Mouse (Mus musculus) lung, adult 10 weeks (tissue): Measurements from ENCODE around the gene Arrdc2. TPM values are rescaled to one million over a fixed set of nuclear protein-coding genes. Genes with fewer than 3 reads are reported as not detected.

Experiments used
- polyA plus RNA-seq: library from polyadenylated mRNA; stranded (reverse); fragments of 350-450 nt; fragmentation: Illumina TruSeq; extraction: RNeasy Lipid Tissue Mini Kit (QIAGEN cat#74804); gene quantifications from one replicate; pipeline ENCODE4 v1.2.3, GENCODE M21; 2014; ENCODE audit warnings: low read depth, low replicate concordance; ENCODE audit not compliant: insufficient read depth

Arrdc2 gene
- polyA plus RNA-seq, result 10.2 TPM

DNA sequence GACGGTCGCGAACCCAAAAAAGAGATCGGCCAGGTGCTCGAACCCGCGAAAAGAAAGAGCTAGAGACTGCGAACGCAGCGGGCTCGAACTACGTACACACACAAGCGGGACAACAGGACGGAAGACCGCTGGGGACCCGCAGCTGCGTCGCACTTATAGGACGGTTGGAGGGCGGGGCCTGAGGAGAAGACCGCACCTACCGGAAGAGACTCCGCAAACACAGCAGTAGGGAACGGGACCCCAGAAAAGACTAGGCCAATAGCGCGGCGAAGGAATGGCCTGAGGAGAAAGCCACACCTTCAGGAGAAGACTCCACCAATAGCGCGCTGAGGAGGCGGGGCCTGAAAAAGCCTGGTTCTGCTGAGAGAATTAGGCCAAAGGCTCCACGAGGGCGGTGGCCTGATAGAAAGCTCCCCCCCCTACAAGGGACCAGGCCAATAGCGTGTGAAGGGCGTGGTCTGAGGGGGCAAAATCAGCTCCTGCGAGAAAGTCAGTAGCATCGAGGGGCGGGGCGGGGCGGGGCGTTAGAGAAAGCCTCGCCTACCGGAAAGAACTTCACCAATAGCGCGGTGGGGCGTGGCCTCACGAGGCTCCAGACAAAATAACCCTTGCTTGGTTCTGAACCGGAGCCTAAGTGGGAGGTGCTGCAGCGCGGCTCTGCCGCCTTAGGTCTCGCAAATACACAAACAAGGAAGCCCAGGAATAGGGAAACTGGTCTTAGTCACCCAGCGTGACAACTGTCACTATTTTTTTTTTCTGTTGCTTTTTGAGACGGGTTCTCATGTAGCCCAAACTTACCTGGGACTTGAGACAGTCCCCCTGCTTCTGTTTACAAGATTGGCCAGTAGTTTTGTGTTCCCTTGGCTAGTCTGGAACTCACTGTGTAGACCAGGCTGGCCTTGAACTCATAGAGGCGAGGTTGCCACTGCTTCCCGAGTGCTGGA is at the start of gene Arrdc2:
Gene Arrdc2 (minus strand): TSS at position 313 of the 944 bp plus-strand sequence.

DNA sequence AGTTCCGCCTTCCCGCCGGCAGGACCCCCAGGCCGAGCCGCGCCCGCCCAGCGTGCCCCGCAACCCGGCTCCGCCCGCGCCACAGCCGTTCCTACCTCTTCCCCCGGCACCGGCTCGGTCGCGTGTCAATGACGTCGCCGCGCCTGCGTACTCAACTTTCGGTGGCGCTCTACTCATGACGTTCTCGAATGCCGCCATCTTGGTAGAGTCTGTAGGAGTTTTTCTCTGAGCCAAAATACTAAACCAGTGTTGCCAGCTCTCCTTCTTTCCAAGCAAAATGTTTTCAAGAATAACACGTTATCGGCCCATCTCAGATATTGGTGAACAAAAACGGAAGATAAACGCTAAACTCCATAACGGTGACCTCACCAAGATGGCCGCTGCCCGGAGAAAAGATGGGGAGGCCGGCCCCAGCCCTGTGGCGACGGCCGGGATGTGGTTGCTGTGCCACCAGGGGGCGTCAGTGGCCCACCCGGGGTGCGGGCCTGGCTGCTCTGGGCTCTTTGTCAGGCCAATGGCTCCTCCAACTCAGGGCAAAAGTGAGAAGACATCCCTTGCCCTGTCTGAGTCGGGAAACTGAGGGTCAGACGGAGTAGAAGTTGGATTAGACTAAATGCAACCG is 34.0 kb upstream of the Arrdc2 start, which contains the start of gene Ccdc124:
Gene Ccdc124 (minus strand): TSS at position 572 of the 622 bp plus-strand sequence.

DNA sequence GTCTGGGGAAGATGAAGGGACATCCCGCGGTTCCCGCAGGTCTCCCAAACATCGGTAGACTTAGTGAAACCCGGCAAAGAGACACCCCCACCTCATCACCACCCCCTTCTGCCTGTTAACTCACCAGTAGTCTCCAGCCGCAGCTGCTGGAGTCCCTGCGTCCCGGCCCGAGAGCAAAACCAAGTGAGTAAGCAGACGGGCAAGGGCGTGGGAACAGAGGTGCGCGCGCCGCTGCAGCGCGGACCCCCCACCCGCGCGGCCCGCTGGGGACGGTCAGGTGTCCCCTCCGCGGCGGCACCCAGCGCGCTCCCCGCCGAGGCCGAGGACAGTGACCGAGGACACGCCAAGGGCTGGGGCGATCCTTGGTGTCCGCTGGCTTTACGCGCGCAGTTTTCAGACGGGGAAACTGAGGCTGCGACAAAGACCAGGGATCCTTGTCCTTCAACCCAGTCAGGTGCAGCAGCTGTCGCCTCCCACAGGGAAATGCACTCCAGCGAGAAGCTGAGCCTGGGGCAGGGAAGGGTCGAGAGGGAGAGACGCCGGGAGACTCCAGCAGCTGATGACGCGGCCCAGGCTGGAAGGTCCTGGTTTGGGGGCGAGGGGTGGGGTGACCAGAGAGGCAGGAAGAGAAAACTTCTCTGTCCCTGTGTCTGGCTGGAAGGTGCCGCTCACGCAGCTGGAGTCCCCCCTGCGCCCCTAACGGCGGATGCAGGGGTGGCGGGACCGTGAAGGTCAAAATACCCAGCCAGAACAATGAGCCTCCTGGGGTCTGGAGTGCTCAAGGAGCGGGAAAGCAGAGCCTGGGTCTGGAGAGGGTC is 23.5 kb upstream of the Arrdc2 start, which contains the start of gene Kcnn1:
Gene Kcnn1 (minus strand): TSS at position 435 of the 818 bp plus-strand sequence.

DNA sequence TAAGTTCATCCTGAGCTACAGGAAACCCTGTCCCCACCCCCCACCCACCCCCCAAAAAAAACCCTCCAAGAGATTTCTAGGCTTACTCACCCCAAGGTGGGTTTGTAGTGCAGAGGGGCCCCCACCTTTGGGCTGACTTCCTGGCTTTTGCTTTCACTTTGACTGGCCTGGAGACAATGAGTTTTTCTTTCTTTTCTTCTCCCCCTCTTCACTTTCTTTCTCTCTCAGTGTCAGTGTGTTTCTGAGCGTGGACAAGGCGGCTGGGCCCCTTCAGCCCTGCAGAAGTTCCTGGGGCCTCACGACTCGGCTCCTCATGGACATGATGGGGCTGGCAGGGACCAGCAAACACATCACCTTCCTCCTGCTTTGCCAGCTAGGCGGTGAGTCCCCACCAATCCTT is 31.3 kb downstream of the Arrdc2 start, which contains the start of gene Il12rb1:
Gene Il12rb1 (plus strand): TSS at position 211 of the 400 bp plus-strand sequence.

DNA sequence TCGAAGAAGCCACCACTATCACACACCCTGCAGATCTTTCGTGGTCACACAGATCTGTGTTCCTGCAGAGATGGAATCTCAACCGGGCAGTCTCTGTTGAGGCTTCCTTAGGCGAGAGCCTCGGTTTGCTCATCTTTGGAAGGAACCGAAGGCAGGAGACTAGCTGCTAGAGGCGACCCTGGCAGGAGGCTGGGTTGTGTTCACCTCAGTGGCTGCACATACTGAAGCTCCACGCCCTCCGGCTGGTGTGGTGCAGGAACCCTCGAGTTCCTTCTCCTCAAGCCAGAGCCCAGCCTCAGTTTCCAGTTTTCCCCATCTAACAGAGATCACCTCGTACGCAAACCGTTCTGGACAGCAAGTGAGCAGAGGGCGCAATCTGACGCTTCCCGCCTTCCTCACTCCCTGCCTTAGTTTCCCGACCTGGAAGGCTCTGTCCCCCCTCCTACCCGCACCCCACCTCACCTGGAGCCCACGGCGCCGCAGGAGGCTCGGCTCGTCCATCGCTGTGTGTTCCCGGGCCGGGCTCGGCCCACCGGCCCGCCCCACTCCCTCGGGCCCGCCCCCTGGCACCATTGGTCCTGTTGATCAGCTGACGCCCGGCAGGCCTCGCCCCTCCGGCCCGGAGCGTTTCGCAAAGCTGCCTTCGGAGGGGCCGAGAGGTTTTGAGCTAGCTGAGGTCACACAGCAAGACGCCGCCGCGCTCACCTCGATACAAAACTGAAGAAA is 34.9 kb downstream of the Arrdc2 start, which contains the start of gene Mast3:
Gene Mast3 (minus strand): TSS at position 574 of the 726 bp plus-strand sequence.

Other genes with a start within 250 kb of the Arrdc2 start
- gene Isyna1, start 245.3 kb downstream of the Arrdc2 start, polyA plus RNA-seq, result 26.4 TPM
- 54.0 TPM for gene Ssbp4, start 230.8 kb downstream of the Arrdc2 start, polyA plus RNA-seq
- gene Lrrc25, start 223.6 kb downstream of the Arrdc2 start, polyA plus RNA-seq, result 6.2 TPM
- gene Gdf15, start 207.3 kb downstream of the Arrdc2 start, polyA plus RNA-seq, result 1.6 TPM
- 17.7 TPM for gene Pgpep1, start 179.3 kb downstream of the Arrdc2 start, polyA plus RNA-seq
- 81.6 TPM for gene Lsm4, start 166.5 kb downstream of the Arrdc2 start, polyA plus RNA-seq
- gene Jund, start 140.8 kb downstream of the Arrdc2 start, polyA plus RNA-seq, result 145 TPM
- not detected for gene Iqcn, start 136.3 kb downstream of the Arrdc2 start, polyA plus RNA-seq
- gene Gm3336, start 121.2 kb downstream of the Arrdc2 start, polyA plus RNA-seq, result 0.66 TPM
- 1.1 TPM for gene Pde4c, start 116.0 kb downstream of the Arrdc2 start, polyA plus RNA-seq
- 18.7 TPM for gene Rab3a, start 85.0 kb downstream of the Arrdc2 start, polyA plus RNA-seq
- 36.9 TPM for gene Mpv17l2, start 78.8 kb downstream of the Arrdc2 start, polyA plus RNA-seq
- gene Pik3r2, start 63.0 kb downstream of the Arrdc2 start, polyA plus RNA-seq, result 14.8 TPM
- 9.9 TPM for gene Mast3, start 34.7 kb downstream of the Arrdc2 start, polyA plus RNA-seq
- gene Il12rb1, start 31.3 kb downstream of the Arrdc2 start, polyA plus RNA-seq, result 0.71 TPM
- gene Kcnn1, start 23.5 kb upstream of the Arrdc2 start, polyA plus RNA-seq, result 1.1 TPM
- 49.2 TPM for gene Ccdc124, start 34.2 kb upstream of the Arrdc2 start, polyA plus RNA-seq
- gene Slc5a5, start 53.0 kb upstream of the Arrdc2 start, polyA plus RNA-seq, result 0.24 TPM
- gene Rpl18a, start 57.7 kb upstream of the Arrdc2 start, polyA plus RNA-seq, result 2,851 TPM
- gene Map1s, start 66.2 kb upstream of the Arrdc2 start, polyA plus RNA-seq, result 9.3 TPM